Mouse (Mus musculus) kidney, adult 9 months (tissue): ENCODE data around the gene Dapp1.
"Not testable (repeated sequence)": the region's sequence is repeated elsewhere in the genome, so short reads cannot be mapped to it uniquely, and the experiment has no call there.

Experiments used
- DNase-seq: peaks from one replicate; pipeline ENCODE4 v3.0.0; 2022

Gene Dapp1

DNA sequence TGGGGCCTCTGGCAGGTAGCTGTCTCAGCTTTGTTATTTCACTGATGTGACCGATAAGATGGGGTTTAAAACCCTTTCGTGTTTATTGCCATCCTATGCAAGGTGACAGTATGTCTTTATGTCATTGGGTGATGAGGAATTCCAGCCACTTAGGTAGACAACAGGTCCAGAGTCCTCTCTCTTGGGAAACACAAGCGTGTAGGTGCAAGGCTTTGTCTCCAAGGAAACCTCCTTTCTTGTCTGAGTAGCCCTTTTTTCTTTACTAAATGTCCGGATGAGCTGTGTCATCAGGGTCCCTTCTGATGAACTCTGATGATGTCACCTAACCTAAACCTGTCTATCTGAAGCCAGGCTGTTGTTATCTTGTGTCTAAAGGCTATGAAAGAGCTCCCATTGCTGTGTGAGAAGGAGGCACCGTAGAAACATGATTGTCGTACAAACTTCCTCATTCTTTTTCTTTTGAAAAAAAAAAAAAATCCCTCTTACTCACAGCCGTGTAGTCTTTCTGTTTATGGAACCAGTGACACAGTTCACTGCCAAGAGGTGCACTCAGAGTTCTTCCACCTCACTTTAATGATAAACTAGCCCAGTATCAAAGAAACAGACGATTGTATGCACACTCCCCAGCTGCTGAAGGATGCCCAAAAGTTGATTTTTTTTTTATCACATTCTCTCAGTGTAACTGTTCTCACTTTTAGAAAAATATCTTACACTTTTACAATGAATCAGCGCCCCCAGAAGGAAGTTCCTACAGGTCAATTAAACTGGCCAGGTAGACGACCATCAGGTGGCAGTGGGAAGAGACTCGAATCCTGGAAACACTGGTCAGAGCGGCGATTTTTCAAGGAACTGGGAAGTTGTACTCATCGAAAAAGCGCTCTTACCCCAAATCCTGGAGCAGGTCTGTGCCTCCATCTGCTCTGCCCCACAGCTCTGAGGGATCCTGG, 637 bp downstream of the Dapp1 start:
- DNase-seq = peak; percentile 5

DNA sequence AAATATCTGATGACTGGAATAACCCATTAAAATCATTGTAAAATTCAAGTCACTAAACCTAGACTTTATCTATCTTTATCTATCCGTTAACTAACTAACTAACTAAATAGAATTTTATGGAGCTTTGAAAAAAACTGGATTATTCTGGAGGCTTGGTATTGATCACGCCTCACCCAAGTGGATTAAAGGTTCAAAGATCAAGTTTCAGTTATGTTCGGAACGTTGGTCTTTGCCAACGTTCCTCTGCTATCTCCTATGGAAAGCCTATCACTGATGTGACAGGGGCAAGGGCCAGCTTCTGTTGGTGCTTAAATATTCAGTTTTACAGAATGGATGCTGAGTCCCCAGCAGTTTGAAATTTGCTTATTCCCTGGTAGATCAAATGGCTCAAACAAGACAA, 3.1 kb downstream of the Dapp1 start:
- no peak for DNase-seq

DNA sequence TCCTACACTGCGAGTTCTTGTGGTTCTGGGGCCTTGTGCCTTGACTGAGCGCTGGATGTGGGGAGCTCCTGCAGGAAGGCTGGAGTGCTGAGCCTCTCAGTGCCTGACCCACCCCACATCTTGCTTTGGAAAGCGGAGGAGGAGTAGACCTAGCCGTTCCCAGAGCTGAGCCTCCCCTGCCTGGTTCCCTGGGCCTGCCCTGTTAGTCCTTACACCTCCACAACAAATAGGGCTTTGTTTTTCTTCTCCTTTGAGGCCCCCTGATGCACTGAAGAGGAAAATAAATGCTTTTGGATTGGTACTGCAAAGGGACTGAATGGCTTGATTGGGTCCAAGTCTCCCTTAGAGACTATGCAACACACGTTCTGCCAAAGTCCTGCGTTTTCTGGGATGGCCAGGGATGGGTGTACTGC, 3.7 kb downstream of the Dapp1 start:
- no peak for DNase-seq

DNA sequence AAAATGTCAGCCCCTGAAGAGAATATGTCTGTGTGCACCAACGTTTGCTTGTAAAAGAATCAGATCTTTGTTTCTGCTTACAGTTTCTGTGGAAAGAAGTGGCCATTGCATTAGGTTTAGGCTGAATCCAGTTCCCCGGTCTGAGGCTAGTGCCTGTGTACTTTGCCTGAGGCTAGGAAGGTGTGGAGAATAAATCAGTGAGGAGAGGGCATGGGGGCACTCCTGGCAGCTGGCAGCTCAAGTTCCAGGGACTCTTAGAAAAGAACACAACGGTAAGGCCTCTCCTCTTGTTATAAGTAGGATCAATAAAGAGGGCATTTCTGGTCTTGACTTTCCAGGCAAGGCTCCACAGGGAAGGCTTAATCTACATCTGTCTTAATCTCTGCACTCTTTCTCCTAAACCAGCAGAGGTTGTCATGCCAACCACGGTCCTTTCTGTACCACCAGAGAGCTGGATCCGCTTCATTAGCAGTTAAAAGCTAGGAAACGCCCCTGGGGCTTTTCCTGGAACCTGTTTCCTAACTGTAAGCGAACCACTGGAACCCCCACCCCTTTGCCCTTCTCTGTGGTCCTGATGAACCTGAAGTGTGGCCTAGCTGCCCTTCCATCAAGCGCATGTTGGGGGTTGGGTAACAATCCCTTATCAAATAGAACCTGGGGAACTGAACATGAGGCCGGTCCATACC, 4.3 kb downstream of the Dapp1 start:
- DNase-seq = no peak

DNA sequence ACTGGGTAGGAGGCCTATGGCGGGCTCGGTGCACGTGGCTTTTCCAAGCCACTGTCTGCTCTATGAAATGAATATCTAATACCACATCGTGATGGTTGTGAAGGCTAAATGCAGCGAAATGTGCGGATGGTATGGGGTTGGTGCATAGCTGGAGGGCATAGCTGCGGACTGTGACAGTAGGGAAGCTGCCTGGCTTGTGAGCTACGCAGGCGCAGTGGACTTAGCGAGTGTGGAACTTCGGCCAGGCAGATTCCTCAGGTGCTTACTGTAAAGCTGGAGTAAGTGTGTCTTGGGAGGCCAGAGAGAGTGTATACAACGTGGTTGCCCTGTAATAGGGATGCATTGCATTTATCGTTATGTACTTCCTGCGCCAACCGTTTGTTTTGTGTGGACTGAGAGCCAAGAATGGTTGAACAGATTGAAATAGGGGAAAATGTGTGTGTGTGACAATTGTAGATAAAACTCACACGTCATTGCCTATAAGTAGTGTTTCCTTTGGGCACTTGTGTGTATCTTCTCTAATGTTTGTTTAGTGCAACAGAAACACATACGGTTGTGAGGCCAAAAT, 5.4 kb downstream of the Dapp1 start:
- DNase-seq = no peak

DNA sequence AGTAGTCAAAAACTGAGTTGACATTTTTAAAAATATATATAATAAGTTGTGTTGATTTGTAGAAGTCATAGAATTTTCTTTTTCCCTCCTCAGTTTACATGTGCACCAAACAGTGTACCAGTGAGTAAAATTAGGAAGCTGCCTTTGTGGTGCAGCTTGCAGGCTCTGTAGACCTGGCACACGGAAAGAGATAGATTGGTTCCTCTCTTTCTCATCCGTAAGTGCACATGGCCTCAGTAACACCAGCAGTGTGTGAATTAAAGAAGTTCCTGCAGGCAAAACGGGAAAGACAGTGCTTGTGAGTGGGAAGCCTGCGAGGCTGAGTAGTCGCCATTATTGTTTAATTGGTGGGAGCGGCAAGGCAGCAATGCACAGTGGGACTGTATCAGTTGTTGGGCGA, 5.9 kb downstream of the Dapp1 start:
- DNase-seq = no peak

DNA sequence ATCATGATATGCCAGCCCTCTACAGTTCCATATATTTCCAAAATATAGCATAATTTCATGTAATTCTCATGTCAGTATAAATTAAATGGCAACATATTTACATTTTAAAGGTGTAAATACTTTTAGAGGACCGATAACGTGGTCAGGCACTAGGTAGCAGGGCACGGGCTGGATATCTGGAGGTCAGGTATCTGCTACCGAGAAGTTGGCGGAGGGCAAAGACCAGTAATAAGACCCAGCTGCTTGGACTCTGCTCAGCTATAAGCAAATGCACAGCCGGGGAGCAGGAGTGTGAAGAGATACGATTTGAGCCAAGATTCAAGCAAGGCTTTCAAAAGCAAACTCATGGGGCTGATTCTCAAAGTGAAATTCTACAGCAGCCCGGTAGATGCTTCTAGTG, 7.0 kb downstream of the Dapp1 start:
- DNase-seq = no peak

DNA sequence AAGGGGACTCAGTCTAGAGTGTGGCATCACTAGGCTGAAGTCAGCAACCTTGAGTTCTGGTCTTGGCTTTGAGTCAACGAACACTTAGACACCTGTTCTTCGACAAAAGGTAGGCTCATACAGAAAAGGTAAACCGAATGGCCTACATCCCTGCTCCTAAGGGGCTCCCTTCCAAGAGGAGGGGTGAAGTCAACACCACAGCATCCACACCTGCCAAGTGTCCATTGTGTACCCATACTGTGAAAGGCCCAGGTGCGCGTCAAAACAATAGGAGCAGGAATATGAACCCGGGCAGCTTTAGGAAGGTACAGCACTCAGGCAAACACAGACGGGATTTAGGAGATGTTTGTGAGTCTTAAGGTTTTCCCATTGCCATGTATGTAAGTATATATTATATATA, 8.4 kb downstream of the Dapp1 start:
- DNase-seq = no peak

DNA sequence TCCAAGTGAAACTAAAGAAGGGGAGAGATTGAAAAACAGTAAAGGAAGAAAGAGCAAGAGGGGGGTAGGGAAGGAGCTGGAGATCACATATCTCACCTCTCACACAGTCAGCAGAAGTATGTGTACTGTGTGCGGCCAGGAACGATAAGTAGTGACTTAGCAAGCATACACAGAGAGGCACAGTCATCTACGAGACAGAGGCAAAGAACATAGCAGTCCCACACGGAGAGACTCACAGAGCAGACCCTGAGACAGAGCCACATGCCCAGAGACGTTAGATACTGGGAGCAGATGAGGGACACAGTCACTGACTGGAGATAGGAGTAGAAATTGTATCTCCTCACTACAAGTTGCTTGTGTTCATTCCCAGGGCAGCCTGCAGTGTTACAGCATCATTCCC, 9.1 kb downstream of the Dapp1 start:
- no peak for DNase-seq

DNA sequence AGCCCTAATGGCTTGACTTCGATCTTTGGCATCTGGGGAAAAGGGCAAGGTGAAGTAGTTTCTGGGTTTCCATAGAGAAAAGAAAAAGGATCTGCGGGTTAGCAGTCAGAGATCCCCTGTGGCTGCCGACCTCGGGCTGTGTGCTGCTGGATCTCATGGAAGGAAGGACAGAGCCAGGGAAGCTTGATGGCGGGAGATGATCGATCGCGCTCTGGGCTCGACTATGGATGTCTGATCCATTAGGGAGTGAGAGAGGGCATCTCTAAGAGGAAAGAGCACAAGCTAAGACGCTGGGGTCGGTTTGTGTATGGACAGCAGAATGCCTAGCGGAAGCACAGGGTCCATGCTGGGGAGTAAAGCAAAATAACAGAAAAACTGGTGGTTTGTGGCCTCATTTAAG, 11.4 kb downstream of the Dapp1 start:
- no peak for DNase-seq

DNA sequence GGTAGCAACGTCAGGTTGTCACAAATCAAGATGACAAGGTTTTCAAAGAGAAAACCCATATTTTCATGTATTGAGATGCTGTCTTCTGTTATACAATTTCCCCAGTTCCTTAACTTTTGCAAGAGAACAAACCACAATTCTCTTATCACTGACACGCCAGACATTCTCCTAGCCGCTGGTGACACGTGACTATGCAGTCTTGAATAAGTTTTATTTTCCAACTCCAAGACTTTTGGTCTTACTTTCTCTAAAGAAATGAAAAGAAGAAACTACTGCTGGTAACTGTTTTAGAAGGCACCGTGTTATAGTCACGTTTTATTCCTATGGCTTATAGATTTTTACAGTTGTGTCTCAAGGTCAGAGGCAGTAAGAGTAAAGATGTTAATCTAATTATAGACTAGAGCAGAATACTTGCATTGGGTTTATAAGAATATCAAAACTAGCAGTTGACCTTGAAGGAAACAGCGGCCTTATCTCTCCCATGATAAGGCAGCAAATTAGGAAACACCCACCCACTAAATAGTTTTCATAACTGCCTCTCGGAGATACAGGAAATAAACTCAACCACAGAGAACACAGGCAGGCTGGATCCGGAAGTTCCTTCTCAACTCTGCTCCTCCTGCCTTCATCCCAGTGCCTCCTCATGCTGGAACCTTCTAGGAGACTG, 12.4 kb downstream of the Dapp1 start:
- DNase-seq = peak; percentile 26

DNA sequence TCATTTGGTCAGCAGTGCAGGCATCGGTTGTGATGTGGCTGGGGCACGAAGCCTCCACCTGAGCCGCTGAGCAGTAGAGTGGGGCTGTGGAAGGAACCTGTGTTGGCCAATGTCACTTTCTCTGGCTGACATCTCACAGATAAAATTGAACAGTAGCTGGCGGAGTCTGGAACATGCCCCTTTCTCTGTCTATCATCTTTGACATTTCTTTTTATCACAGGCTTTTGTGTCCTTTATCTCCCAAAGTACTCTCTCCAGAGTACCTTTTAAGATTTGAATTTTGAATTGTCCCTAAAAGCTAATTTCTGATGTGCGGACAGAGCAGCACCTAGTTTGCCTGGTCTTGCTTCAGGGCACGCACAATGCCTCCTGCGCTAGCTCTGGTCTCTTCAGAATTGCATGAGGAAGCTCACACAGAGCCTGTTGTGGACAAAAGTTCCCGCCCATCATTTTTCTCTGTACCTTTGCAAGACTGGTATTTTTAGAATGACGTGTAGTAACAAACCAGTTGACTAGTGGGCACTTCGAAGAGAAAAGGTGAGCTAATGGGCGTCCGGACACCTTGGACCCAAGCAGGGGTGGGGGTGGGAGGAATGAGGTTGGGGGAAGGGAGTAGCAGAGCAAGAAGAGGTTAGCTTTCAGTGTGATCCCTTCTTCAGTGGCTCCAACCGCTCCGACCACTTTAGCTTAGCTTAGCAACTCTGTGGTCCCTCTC, 13.1 kb downstream of the Dapp1 start:
- DNase-seq = no peak

DNA sequence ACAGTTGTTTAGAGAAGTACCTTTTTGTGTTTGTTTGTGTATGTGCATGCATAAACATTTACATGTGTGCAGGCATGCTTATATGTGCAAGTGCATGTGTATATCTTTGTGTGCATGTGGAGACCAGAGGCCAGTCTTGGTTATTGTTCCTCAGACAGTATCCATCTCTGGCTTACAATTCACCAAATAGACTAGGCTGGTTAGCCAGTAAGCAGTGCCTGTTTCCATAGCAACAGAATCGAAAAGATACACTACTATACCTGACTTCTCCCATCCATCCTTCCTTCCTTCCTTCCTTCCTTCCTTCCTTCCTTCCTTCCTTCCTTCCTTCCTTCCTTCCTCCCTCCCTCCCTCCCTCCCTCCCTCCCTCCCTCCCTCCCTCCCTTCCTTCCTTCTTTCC, 17.3 kb downstream of the Dapp1 start:
- not testable (repeated sequence) for DNase-seq

DNA sequence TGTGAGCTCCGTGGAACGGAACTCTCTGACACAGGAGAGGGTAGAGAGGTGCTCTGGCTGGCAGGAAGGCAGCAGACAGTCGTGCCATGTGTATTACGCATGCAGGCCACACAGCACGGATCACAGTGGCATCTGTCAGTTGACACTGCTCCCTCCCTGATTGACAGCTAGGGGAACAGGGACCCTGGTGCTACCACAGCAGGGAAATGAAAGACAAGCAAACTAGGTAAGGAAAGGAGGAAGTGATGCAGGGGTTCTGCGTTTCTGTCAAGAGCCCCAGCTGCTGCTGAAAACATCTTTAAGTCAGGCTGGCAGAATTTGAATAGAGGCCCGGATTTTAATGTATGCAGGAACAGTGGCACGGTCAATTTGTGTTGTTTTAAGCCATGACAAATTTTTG, 17.8 kb downstream of the Dapp1 start:
- no peak for DNase-seq

DNA sequence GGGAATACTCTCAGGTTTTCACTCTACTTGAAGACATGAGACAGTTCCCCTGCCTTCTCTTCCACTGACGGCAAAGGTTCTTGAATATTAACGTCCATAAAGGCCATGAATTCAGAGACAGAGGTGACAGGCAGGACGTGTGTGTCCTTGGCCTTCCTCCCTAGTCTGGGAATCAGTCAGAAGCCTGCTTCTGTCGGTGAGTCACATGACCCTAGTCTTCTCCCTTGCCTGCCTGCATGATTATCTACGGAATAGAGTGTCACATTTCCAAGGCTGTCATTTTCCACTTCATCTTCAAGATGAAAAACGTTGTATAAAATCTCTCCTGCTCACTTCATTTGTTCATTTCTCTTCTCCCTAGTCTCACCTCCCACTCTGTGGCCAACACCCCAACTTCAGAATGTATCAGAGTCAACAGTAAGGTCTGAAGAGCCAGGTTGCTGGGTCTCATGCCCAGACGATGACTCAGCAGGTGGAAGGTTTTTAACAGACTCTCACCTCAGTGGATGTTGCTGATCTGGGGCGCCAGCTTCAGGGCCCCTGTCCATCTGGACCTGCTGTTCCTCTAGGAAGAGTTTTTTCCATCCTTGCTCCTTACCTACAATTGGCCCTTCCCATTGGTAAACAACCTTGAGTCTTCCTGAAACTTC, 19.5 kb downstream of the Dapp1 start:
- DNase-seq = no peak

DNA sequence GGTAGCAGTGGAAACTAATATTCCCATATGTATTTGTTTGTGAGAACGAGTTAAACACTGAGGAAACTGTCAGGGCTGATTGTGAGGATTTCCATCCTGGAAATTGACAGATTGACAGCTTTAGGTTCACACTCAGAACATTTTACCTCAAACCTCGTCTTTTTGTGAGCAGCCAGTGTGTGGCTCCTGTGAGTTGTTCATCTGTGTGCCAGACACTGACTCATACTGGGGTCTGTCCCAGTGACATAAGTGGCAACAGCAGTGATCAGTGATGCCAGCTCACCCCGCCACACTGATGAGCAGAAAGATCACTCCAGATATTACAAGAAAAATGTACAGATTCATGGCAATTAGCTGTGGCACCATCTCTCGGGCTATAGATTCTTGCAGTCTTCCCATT, 21.9 kb downstream of the Dapp1 start:
- DNase-seq = no peak

DNA sequence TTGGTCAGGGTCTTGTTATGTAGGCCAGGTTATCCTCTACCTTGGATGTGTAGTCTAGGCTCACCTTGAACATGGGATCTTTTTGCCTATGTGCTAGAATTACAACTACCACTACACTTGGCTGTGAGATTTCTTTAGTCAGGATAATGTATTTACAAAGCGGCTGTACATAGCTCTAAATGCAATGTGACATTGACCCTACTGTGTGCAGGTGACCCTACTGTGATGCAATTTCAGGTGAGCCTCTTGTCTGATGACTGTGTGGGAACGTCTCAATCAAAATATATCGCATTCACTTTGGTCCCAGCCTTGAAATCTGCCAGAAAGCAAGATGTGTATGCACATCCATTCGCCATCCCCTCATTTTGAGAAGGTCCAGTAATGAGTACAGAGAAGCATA, 23.0 kb downstream of the Dapp1 start:
- no peak for DNase-seq

DNA sequence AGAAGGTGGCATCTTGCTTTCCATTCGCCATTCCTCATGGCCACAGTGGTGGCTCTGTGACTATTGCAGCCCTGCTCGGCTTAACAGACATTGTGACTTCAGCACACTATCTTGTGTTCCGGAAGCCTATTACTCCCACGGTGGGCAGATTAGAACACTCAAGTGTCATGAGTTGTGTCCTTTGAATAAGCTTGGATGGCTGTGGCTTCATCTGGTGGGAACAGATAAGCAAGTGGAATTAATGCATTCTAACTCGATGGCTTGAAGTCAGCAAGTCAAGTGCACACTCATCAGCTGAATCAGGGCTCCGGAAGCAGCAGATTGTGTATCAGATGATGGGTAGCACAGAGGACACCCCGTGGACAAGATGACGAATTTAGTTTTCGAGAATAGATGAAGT, 23.5 kb downstream of the Dapp1 start:
- no peak for DNase-seq

DNA sequence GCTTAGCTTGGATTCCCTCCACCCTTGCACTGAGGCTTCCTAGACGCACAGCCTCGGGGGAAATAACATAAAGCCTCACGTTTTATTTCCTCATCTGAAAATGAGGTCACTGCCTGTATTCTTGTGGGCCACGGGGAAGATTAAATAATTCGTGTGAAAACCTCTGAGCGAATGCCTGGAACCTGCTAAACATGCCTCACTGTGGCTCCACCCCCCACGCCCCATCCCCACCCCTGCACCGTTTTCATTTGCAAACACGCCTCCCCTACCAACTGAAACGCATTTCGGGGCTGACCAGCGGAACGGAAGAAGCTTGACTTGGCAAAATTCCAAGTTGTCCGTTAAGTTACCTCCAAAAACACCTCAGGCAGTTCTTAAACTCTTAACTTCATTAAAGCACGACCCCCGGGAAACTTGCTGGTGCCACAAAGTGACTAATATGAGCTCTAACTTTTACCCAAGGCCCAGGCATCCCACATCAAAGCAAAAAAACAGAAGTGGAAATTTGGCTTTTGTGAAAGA, 25.7 kb downstream of the Dapp1 start:
- DNase-seq = peak; percentile 7

DNA sequence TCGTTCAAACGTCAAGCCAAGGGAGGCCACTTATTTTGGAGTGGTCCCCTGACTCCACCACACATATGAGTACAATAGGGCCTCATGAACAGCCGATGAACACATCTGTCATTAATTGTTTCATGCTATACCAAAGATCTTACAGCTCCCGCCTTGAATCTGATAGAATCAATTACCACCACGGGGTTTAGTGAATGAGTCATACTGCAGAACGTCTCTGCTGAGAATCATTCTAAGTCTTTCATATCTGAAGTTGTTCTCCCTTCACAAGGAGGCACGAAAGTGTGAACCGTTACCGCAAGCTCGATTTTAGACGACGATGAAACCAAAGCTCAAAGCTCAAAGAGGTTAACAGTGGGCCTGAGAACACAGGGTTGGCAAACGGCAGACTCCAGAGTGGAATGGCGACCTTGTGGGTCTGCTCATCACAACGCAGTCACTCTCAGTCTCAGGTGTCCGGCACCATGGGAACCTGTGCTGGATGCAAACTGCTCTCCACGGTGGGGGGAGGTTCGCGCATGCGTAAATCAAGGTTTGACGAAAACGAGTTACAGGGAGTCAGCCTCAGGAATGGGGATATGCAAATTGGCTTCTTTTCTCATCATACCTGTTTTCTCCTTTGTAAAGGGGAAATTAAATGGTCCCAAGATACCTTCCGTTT, 27.0 kb downstream of the Dapp1 start:
- no peak for DNase-seq
